Mouse (Mus musculus) bone marrow macrophage, adult 2 months (primary cell): ENCODE data around the gene Atp6v0d1. TPM values are rescaled to one million over a fixed set of nuclear protein-coding genes. Genes with fewer than 3 reads are reported as not detected.

Source experiments
- H3K27ac ChIP-seq: 2 replicates; pipeline ENCODE4 v1.5.1; 2012; ENCODE audit warnings: low read depth, low read length; ENCODE audit not compliant: insufficient read depth
- H3K4me1 ChIP-seq: 2 replicates; pipeline ENCODE4 v1.6.1; 2012; ENCODE audit warnings: low read length; ENCODE audit not compliant: control insufficient read depth, insufficient read depth
- H3K4me3 ChIP-seq: 2 replicates; pipeline ENCODE4 v1.5.1; 2012; ENCODE audit warnings: mild to moderate bottlenecking, low read length, moderate library complexity; ENCODE audit not compliant: insufficient read depth
- CTCF ChIP-seq: IDR thresholded peaks from 2 replicates; pipeline ENCODE4 v1.5.1; 2012; ENCODE audit warnings: low read depth, mild to moderate bottlenecking, low read length, moderate library complexity
- POLR2A ChIP-seq: IDR thresholded peaks from 2 replicates; pipeline ENCODE4 v1.6.1; 2012; ENCODE audit warnings: mild to moderate bottlenecking, low read depth, low read length, borderline replicate concordance
- polyA plus RNA-seq: library from polyadenylated mRNA; stranded (reverse); fragments of >200 nt; gene quantifications from 2 replicates; pipeline ENCODE4 v1.2.4, GENCODE M21; 2012; ENCODE audit not compliant: missing spikeins, insufficient read depth, insufficient read length

Gene Atp6v0d1
- polyA plus RNA-seq, 1 experiment: 186 TPM

GRCm38 (mm10) chr8:105542032-105542656 is 23.7 kb downstream of the Atp6v0d1 start:
- Histone ChIP-seq H3K4me3 (no peak overlapping the region), H3K27ac (no peak overlapping the region), H3K4me1 (peaks cover 42% of the 10 kb centered on the region)
- no peak for TF ChIP-seq CTCF
- no peak for TF ChIP-seq POLR2A

- H3K4me3 ChIP-seq: no peak overlapping the region
- no peak overlapping the region for H3K27ac ChIP-seq
- TF ChIP-seq CTCF (no peak), POLR2A (no peak)
- H3K4me1 ChIP-seq: peaks cover 15% of the 10 kb centered on the region
Measured at GRCm38 (mm10) chr8:105538940-105539339, 26.9 kb downstream of the Atp6v0d1 start.

GRCm38 (mm10) chr8:105537011-105537677 is 28.7 kb downstream of the Atp6v0d1 start:
- no peak overlapping the region for H3K27ac ChIP-seq
- H3K4me1 ChIP-seq: peaks cover 20% of the 10 kb centered on the region
- TF ChIP-seq CTCF: no peak
- TF ChIP-seq POLR2A: no peak
- H3K4me3 ChIP-seq: no peak overlapping the region

- Histone ChIP-seq H3K27ac (no peak overlapping the region), H3K4me1 (peaks cover 21% of the 10 kb centered on the region), H3K4me3 (no peak overlapping the region)
- TF ChIP-seq POLR2A (no peak), CTCF (no peak)
Measured at GRCm38 (mm10) chr8:105536546-105536945, 29.3 kb downstream of the Atp6v0d1 start.

GRCm38 (mm10) chr8:105533892-105534329 is 31.9 kb downstream of the Atp6v0d1 start:
- no peak overlapping the region for H3K4me3 ChIP-seq
- peak overlapping the region; percentile 19; the same call in 1 of the 2 replicates for H3K27ac ChIP-seq
- peak; percentile 83 for TF ChIP-seq CTCF
- TF ChIP-seq POLR2A: no peak
- H3K4me1 ChIP-seq: peaks cover 21% of the 10 kb centered on the region

GRCm38 (mm10) chr8:105533439-105533838 is 32.4 kb downstream of the Atp6v0d1 start:
- H3K27ac ChIP-seq: peak overlapping the region; percentile 19; the same call in 1 of the 2 replicates
- no peak overlapping the region for H3K4me3 ChIP-seq
- TF ChIP-seq CTCF (no peak), POLR2A (no peak)
- H3K4me1 ChIP-seq: peaks cover 21% of the 10 kb centered on the region

- TF ChIP-seq POLR2A: no peak
- 0 out of 2 replicates have a peak, but pooled peaks have one; percentile 26 for TF ChIP-seq CTCF
- Histone ChIP-seq H3K27ac (no peak overlapping the region), H3K4me3 (no peak overlapping the region), H3K4me1 (peaks cover 21% of the 10 kb centered on the region)
Measured at GRCm38 (mm10) chr8:105531774-105532173, 34.1 kb downstream of the Atp6v0d1 start.

GRCm38 (mm10) chr8:105529271-105529670 is 36.6 kb downstream of the Atp6v0d1 start:
- Histone ChIP-seq H3K27ac (no peak overlapping the region), H3K4me1 (peaks cover 21% of the 10 kb centered on the region), H3K4me3 (no peak overlapping the region)
- TF ChIP-seq POLR2A: no peak
- TF ChIP-seq CTCF: no peak

GRCm38 (mm10) chr8:105528206-105528605 is 37.6 kb downstream of the Atp6v0d1 start:
- Histone ChIP-seq H3K27ac (no peak overlapping the region), H3K4me3 (no peak overlapping the region), H3K4me1 (peaks cover 12% of the 10 kb centered on the region)
- no peak for TF ChIP-seq CTCF
- TF ChIP-seq POLR2A: no peak

- H3K4me1 ChIP-seq: peaks cover 4% of the 10 kb centered on the region; the same call in 1 of the 2 replicates
- no peak for TF ChIP-seq CTCF
- no peak for TF ChIP-seq POLR2A
- no peak overlapping the region for H3K27ac ChIP-seq
- no peak overlapping the region for H3K4me3 ChIP-seq
Measured at GRCm38 (mm10) chr8:105527110-105527509, 38.7 kb downstream of the Atp6v0d1 start.
